Mouse (Mus musculus) 3T3-L1 (cell line): ENCODE measurements at regions not wholly inside any gene's neighbourhood (a gene's known extent, or its start where the extent isn't known, plus 50 kb on each side); places are given as distances from the start of the nearest gene placed in this dataset.

Experiments
- DNase-seq: peaks from one replicate; pipeline ENCODE4 v3.0.0-alpha.2; 2015; ENCODE audit warnings: low read depth, low spot score

GRCm38 (mm10) chr7:111242646-111243045 lies 159.8 kb upstream of the Eif4g2 start:
- no peak for DNase-seq

- peak; percentile 66 for DNase-seq
Measured at GRCm38 (mm10) chr7:111241538-111241937, 158.7 kb upstream of the Eif4g2 start.

- DNase-seq: no peak
Measured at GRCm38 (mm10) chr7:111240234-111240826, 157.5 kb upstream of the Eif4g2 start.

GRCm38 (mm10) chr7:111237819-111238218 lies 155.0 kb upstream of the Eif4g2 start:
- DNase-seq: no peak

- DNase-seq: no peak
Measured at GRCm38 (mm10) chr7:111230630-111231029, 147.8 kb upstream of the Eif4g2 start.

- no peak for DNase-seq
Measured at GRCm38 (mm10) chr7:111227082-111227481, 144.3 kb upstream of the Eif4g2 start.

- DNase-seq: no peak
Measured at GRCm38 (mm10) chr7:111226026-111226656, 143.3 kb upstream of the Eif4g2 start.

GRCm38 (mm10) chr7:111215586-111215985 lies 132.8 kb upstream of the Eif4g2 start:
- DNase-seq: peak; percentile 61

GRCm38 (mm10) chr7:111214226-111214906 lies 131.5 kb upstream of the Eif4g2 start:
- DNase-seq: no peak

GRCm38 (mm10) chr7:111212188-111212587 lies 129.4 kb upstream of the Eif4g2 start:
- DNase-seq: no peak

GRCm38 (mm10) chr7:111211641-111212040 lies 128.8 kb upstream of the Eif4g2 start:
- DNase-seq: no peak

- no peak for DNase-seq
Measured at GRCm38 (mm10) chr7:111210282-111210681, 127.5 kb upstream of the Eif4g2 start.

- no peak for DNase-seq
Measured at GRCm38 (mm10) chr7:111205876-111206275, 123.0 kb upstream of the Eif4g2 start.

GRCm38 (mm10) chr7:111198608-111199355 lies 116.0 kb upstream of the Eif4g2 start:
- DNase-seq: no peak

GRCm38 (mm10) chr7:111191674-111192073 lies 108.8 kb upstream of the Eif4g2 start:
- DNase-seq: peak; percentile 83

GRCm38 (mm10) chr7:111191216-111191615 lies 108.4 kb upstream of the Eif4g2 start:
- peak; percentile 22 for DNase-seq

GRCm38 (mm10) chr7:111189731-111190130 lies 106.9 kb upstream of the Eif4g2 start:
- peak; percentile 27 for DNase-seq

GRCm38 (mm10) chr7:111185954-111186353 lies 103.1 kb upstream of the Eif4g2 start:
- DNase-seq: no peak

GRCm38 (mm10) chr7:111183512-111183911 lies 100.7 kb upstream of the Eif4g2 start:
- no peak for DNase-seq

GRCm38 (mm10) chr7:111182319-111182718 lies 99.5 kb upstream of the Eif4g2 start:
- peak; percentile 82 for DNase-seq

GRCm38 (mm10) chr7:111179401-111180271 lies 96.8 kb upstream of the Eif4g2 start:
- DNase-seq: peak; percentile 79
